Mouse (Mus musculus): Measurements from ENCODE around the gene Gm10491.

Gene Gm10491

GRCm38 (mm10) chrX:7879819-7880218 lies 27.8 kb downstream of the Gm10491 start:
- DNase-seq (ENCODE audit: low read depth): peak; percentile 85

- peak; percentile 63 for DNase-seq (ENCODE audit: low read depth)
Measured at GRCm38 (mm10) chrX:7878495-7878894, 29.1 kb downstream of the Gm10491 start.

GRCm38 (mm10) chrX:7878007-7878419 lies 29.6 kb downstream of the Gm10491 start, which contains the start of gene Pim2:
Gene Pim2, plus strand, starts transcription at chrX:7878262.
- peak; percentile 91 for DNase-seq (ENCODE audit: low read depth)

- no peak for DNase-seq (ENCODE audit: low read depth)
Measured at GRCm38 (mm10) chrX:7869826-7870225, 37.8 kb downstream of the Gm10491 start.

- no peak for DNase-seq (ENCODE audit: low read depth)
Measured at GRCm38 (mm10) chrX:7868506-7868905, 39.1 kb downstream of the Gm10491 start.

- no peak for DNase-seq (ENCODE audit: low read depth)
Measured at GRCm38 (mm10) chrX:7867141-7867540, 40.5 kb downstream of the Gm10491 start.

GRCm38 (mm10) chrX:7865786-7866185 lies 41.8 kb downstream of the Gm10491 start:
- DNase-seq (ENCODE audit: low read depth): peak; percentile 64

GRCm38 (mm10) chrX:7865343-7865742 lies 42.3 kb downstream of the Gm10491 start:
- peak; percentile 73 for DNase-seq (ENCODE audit: low read depth)

GRCm38 (mm10) chrX:7864551-7864950 lies 43.1 kb downstream of the Gm10491 start:
- DNase-seq (ENCODE audit: low read depth): no peak

GRCm38 (mm10) chrX:7863181-7863580 lies 44.5 kb downstream of the Gm10491 start:
- no peak for DNase-seq (ENCODE audit: low read depth)

- no peak for DNase-seq (ENCODE audit: low read depth)
Measured at GRCm38 (mm10) chrX:7859191-7859753, 48.4 kb downstream of the Gm10491 start.
